Mouse (Mus musculus): ENCODE results near the gene Fkbp4. TPM values are rescaled to one million over a fixed set of nuclear protein-coding genes. Genes with fewer than 3 reads are reported as not detected.

The Fkbp4 gene
- total and polyA plus RNA-seq, 3 experiments, result 206 to 359 (median 351) TPM

DNA sequence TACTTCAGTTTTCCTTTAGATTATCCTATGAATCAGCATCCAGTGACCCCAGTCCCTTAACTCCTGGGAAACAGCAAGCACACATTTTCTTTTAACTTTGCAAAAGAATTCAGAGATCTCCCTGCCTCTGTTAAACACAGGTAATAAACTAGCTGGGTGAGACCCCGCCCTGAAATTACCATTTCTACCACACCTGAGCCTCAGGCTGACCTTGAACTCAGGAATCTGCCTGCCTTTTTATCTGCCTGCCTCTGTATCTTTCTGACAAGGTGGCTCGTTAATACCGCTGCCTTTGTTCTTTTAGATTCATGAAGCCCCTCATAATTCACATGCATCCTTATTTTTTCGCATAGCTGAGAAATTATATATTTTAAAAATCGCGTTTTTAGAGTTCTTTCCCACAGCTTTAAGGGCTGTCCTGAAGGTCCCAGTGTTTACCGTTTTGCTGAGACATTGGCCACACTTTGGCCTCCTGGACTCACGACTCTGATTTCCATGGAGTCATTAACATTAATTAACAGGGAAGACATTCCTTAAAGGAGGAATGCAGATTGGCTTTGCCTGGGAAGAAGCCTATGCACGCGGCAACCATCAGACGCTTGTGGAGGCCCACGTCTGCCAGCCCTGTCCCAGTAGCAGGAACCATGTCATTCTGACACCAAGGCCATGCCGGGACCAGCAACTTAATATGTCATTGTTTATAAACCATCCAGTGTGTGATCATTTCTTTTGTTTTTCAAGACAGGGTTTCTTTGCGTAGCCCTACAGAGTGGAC is 22.4 kb upstream of the Fkbp4 start:
- Histone ChIP-seq H3K27ac (no peak overlapping the region), H3K4me3 (no peak overlapping the region), H3K27me3 (ENCODE audit: control insufficient read depth, insufficient read depth, low read length) (no peaks in the 10 kb centered on the region), H3K9ac (ENCODE audit: low read depth, low read length) (no peak overlapping the region), H3K36me3 (ENCODE audit: control insufficient read depth, insufficient read depth, low read length) (no peaks in the 10 kb centered on the region), H3K79me2 (replicated peaks; ENCODE audit: control insufficient read depth, insufficient read depth, low read length) (no peaks in the 10 kb centered on the region), H3K4me1 (ENCODE audit: control insufficient read depth, insufficient read depth, low read length) (no peaks in the 10 kb centered on the region)
- no peak for TF ChIP-seq CTCF (IDR thresholded peaks at IDR 0.05)
- TF ChIP-seq POLR2A (IDR thresholded peaks at IDR 0.05; ENCODE audit: insufficient read depth, low read depth, low read length), result no peak
- TF ChIP-seq EP300 (IDR thresholded peaks at IDR 0.05; ENCODE audit: insufficient read depth, low read depth, low read length), result no peak
- WGBS, result 81% methylated on average over 14 of the region's 14 CpGs
- DNase-seq, result no peak
- intact Hi-C loops (cut with DNase I), result no loop called here

DNA sequence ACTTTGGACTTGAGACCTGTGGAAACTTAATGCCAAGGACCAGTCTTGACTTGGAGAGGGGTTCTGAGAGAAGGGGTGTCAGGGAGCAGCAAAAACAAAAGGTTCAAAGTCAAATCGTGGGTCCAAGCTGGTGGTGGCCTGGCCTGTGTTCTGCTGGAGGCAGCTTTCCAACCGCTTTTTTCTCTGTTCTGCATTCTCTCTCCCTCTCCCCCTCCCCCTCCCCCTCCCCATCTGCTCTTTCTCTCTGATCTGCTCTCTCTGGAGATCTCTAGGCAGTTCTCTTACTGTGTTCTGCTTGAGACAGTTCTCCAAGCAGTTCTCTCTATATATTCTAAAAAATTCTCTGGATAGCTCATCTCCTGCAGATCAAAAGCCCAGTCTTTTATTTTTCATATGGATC is 21.8 kb upstream of the Fkbp4 start:
- intact Hi-C loops (cut with DNase I), result no loop called here
- H3K27ac ChIP-seq, result no peak overlapping the region
- no peaks in the 10 kb centered on the region for H3K36me3 ChIP-seq (ENCODE audit: control insufficient read depth, insufficient read depth, low read length)
- no peaks in the 10 kb centered on the region for H3K27me3 ChIP-seq (ENCODE audit: control insufficient read depth, insufficient read depth, low read length)
- H3K4me1 ChIP-seq (ENCODE audit: control insufficient read depth, insufficient read depth, low read length), result no peaks in the 10 kb centered on the region
- DNase-seq, result no peak
- H3K9ac ChIP-seq (ENCODE audit: low read depth, low read length), result no peak overlapping the region
- WGBS, result 43% methylated on average over 2 of the region's 2 CpGs
- no peaks in the 10 kb centered on the region for H3K79me2 ChIP-seq (replicated peaks; ENCODE audit: control insufficient read depth, insufficient read depth, low read length)
- no peak overlapping the region for H3K4me3 ChIP-seq
- TF ChIP-seq EP300 (IDR thresholded peaks at IDR 0.05; ENCODE audit: insufficient read depth, low read depth, low read length), result no peak
- TF ChIP-seq CTCF (IDR thresholded peaks at IDR 0.05), result no peak
- TF ChIP-seq POLR2A (IDR thresholded peaks at IDR 0.05; ENCODE audit: insufficient read depth, low read depth, low read length), result no peak

DNA sequence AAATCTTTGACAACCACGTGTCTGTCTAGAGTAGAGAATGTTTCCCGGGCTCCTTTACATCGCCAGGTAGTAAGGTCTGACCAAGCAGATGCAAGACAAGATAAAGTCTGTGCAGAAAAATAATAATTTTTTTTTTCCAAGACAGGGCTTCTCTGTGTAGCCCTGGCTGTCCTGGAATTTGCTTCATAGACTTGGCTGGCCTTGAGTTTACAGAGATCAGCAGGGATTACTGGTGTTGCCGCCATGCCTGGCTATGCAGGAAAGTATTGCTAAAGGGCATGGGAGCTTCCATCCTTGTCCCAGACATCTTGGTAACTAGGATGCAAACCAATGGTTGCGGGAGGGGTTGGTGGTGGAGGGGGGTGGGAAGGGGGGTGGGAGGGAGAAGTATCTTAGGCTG is 18.7 kb upstream of the Fkbp4 start:
- WGBS, result 69% methylated on average over 5 of the region's 5 CpGs
- TF ChIP-seq EP300 (IDR thresholded peaks at IDR 0.05; ENCODE audit: insufficient read depth, low read depth, low read length) (no peak), POLR2A (IDR thresholded peaks at IDR 0.05; ENCODE audit: insufficient read depth, low read depth, low read length) (no peak), CTCF (IDR thresholded peaks at IDR 0.05) (no peak)

DNA sequence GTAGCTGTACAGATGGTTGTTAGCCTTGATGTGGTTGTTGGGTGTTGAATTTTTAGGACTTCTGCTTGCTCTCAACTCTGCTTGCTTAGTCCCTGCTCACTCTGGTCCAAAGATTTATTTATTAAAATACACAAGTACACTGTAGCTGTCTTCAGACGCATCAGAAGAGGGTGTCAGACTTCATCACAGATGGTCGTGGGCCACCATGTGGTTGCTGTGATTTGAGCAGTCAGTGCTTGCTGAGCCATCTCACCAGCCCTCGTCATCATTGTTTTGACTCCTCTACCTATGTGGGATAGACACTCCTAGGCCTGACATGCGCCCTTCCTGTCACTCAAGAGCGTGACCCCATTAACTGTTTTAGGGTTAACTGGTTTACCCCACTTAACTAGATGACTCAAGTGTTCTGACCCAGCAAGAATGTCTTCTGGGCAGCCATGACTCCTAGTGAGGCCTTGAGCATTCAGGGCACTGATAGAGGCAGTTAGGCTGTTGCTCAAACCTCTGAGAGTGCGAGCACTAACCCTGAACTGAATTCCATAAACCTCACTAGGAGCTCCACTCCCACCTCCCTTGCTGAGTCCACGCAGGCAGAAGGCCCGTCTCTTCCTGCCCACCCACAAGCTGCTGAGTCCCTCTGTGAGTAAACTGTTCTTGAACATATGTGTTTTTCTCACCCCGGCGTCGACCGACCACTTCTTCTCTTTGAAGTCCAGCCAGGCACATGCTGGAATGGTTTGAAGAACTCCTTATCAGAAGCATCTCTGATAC is 17.5 kb upstream of the Fkbp4 start:
- H3K36me3 ChIP-seq (ENCODE audit: control insufficient read depth, insufficient read depth, low read length), result no peaks in the 10 kb centered on the region
- TF ChIP-seq EP300 (IDR thresholded peaks at IDR 0.05; ENCODE audit: insufficient read depth, low read depth, low read length) (no peak), POLR2A (IDR thresholded peaks at IDR 0.05; ENCODE audit: insufficient read depth, low read depth, low read length) (no peak), CTCF (IDR thresholded peaks at IDR 0.05) (no peak)
- no peak overlapping the region for H3K4me3 ChIP-seq
- no peaks in the 10 kb centered on the region for H3K79me2 ChIP-seq (replicated peaks; ENCODE audit: control insufficient read depth, insufficient read depth, low read length)
- H3K27me3 ChIP-seq (ENCODE audit: control insufficient read depth, insufficient read depth, low read length), result no peaks in the 10 kb centered on the region
- DNase-seq, result no peak
- H3K9ac ChIP-seq (ENCODE audit: low read depth, low read length), result no peak overlapping the region
- intact Hi-C loops (cut with DNase I), result no loop called here
- H3K4me1 ChIP-seq (ENCODE audit: control insufficient read depth, insufficient read depth, low read length), result no peaks in the 10 kb centered on the region
- 69% methylated on average over 12 of the region's 12 CpGs for WGBS
- no peak overlapping the region for H3K27ac ChIP-seq

More for the DNA sequence above, 18.7 kb upstream of the Fkbp4 start:
- Histone ChIP-seq H3K27me3 (ENCODE audit: control insufficient read depth, insufficient read depth, low read length) (no peaks in the 10 kb centered on the region), H3K4me3 (no peak overlapping the region), H3K9ac (ENCODE audit: low read depth, low read length) (no peak overlapping the region), H3K4me1 (ENCODE audit: control insufficient read depth, insufficient read depth, low read length) (no peaks in the 10 kb centered on the region), H3K27ac (no peak overlapping the region), H3K36me3 (ENCODE audit: control insufficient read depth, insufficient read depth, low read length) (no peaks in the 10 kb centered on the region), H3K79me2 (replicated peaks; ENCODE audit: control insufficient read depth, insufficient read depth, low read length) (no peaks in the 10 kb centered on the region)
- DNase-seq, result no peak
- intact Hi-C loops (cut with DNase I), result no loop called here

DNA sequence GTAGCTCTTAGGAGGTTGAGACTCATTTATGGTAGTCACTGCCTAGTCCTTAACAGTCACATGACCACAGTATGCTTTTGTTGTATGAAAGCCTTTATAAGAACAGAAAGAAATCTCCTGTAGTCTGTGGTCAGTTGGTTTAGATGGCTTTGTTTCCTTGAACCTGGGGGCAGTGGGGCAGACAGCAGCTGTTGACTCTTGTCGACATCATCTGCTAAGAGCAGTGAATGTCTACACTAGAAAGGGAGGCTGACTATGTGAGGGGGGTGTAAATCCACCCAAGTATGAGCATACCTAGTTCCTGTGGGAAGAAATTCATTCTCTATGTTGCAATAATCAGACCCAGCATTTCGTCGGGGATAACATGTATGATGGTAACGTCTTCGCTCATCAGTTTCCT is 8.6 kb upstream of the Fkbp4 start:
- TF ChIP-seq EP300 (IDR thresholded peaks at IDR 0.05; ENCODE audit: insufficient read depth, low read depth, low read length), result no peak
- no peak for TF ChIP-seq POLR2A (IDR thresholded peaks at IDR 0.05; ENCODE audit: insufficient read depth, low read depth, low read length)
- no peak for TF ChIP-seq CTCF (IDR thresholded peaks at IDR 0.05)
- H3K79me2 ChIP-seq (replicated peaks; ENCODE audit: control insufficient read depth, insufficient read depth, low read length), result no peaks in the 10 kb centered on the region
- no peaks in the 10 kb centered on the region for H3K27me3 ChIP-seq (ENCODE audit: control insufficient read depth, insufficient read depth, low read length)
- H3K36me3 ChIP-seq (ENCODE audit: control insufficient read depth, insufficient read depth, low read length), result no peaks in the 10 kb centered on the region
- WGBS, result 94% methylated on average over 5 of the region's 5 CpGs
- intact Hi-C loops (cut with DNase I), result no loop called here
- no peak overlapping the region for H3K9ac ChIP-seq (ENCODE audit: low read depth, low read length)
- no peak overlapping the region for H3K27ac ChIP-seq
- no peak overlapping the region for H3K4me3 ChIP-seq
- no peak for DNase-seq
- H3K4me1 ChIP-seq (ENCODE audit: control insufficient read depth, insufficient read depth, low read length), result no peaks in the 10 kb centered on the region
